Mouse (Mus musculus): ENCODE measurements at regions not wholly inside any gene's neighbourhood (a gene's known extent, or its start where the extent isn't known, plus 50 kb on each side); places are given as distances from the start of the nearest gene placed in this dataset.

GRCm38 (mm10) chr14:73878267-73878666 lies 217.2 kb downstream of the Gm21750 start:
- no peaks in the 10 kb centered on the region for H3K36me3 ChIP-seq
- H3K9ac ChIP-seq: no peak overlapping the region
- WGBS: 74% methylated on average over 1 of the region's 1 CpGs
- H3K4me3 ChIP-seq (replicated peaks): no peak overlapping the region
- no peaks in the 10 kb centered on the region for H3K27me3 ChIP-seq
- H3K4me2 ChIP-seq (replicated peaks): no peak overlapping the region
- ATAC-seq (ENCODE audit: insufficient number of reproducible peaks, low FRiP score, low TSS enrichment, low read depth): no peak
- H3K9me3 ChIP-seq (replicated peaks): no peaks in the 10 kb centered on the region
- H3K27ac ChIP-seq (replicated peaks): no peak overlapping the region
- no peaks in the 10 kb centered on the region for H3K4me1 ChIP-seq

DNA sequence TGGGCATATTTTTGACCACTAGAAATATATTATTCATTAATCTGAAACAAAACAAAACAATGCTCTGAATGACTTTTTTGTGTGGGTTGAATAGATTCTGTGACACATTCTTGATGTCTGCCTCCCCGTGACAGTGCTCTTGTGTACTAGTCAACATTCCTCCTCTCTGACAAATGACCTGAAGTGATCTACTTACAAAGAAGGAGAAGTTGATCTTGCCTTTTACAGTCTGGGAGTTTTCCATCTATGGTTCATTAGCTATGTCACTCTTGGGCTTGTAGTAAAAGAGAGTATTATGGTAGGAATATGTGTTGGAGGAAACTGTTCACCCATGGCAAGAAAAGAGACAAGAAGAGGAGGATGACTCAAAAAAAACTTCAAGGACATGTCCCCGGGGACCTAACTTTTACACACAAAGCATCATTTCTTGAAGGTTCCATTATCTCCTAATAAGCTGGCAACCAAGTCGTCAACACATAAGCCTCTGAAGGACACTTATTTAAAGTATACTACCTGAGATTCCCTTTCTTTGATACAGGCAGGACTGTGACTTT lies 217.9 kb downstream of the Gm21750 start:
- WGBS: 75% methylated on average over 3 of the region's 3 CpGs
- H3K4me3 ChIP-seq (replicated peaks): no peak overlapping the region
- no peaks in the 10 kb centered on the region for H3K27me3 ChIP-seq
- H3K27ac ChIP-seq (replicated peaks): no peak overlapping the region
- H3K9ac ChIP-seq: no peak overlapping the region
- ATAC-seq (ENCODE audit: insufficient number of reproducible peaks, low FRiP score, low TSS enrichment, low read depth): no peak
- no peaks in the 10 kb centered on the region for H3K4me1 ChIP-seq
- no peaks in the 10 kb centered on the region for H3K9me3 ChIP-seq (replicated peaks)
- no peaks in the 10 kb centered on the region for H3K36me3 ChIP-seq
- H3K4me2 ChIP-seq (replicated peaks): no peak overlapping the region

DNA sequence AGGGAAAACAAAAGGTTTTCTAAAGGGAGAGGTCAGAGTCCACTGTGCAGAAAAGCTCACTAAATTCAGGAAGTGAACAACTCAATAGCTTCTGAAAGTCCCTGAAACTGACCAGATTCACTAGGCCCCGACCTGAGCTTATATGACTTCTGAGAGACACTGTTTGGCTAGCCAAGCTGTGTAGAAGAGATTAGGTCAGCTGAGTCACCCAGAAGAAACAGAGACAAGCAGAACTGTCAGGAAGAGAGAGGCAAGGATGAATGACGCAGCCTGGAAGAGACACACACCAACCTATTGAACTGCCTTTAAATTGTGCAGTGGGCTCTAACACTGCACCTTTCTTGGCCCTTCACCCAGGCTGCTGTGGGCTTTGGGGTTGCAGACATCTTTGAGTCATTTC lies 230.4 kb downstream of the Gm21750 start:
- H3K9ac ChIP-seq: no peak overlapping the region
- WGBS: 86% methylated on average over 2 of the region's 2 CpGs
- no peaks in the 10 kb centered on the region for H3K27me3 ChIP-seq
- ATAC-seq (ENCODE audit: insufficient number of reproducible peaks, low FRiP score, low TSS enrichment, low read depth): no peak
- H3K9me3 ChIP-seq (replicated peaks): no peaks in the 10 kb centered on the region
- no peak overlapping the region for H3K4me3 ChIP-seq (replicated peaks)
- H3K36me3 ChIP-seq: no peaks in the 10 kb centered on the region
- H3K4me1 ChIP-seq: no peaks in the 10 kb centered on the region
- H3K4me2 ChIP-seq (replicated peaks): no peak overlapping the region
- no peak overlapping the region for H3K27ac ChIP-seq (replicated peaks)

DNA sequence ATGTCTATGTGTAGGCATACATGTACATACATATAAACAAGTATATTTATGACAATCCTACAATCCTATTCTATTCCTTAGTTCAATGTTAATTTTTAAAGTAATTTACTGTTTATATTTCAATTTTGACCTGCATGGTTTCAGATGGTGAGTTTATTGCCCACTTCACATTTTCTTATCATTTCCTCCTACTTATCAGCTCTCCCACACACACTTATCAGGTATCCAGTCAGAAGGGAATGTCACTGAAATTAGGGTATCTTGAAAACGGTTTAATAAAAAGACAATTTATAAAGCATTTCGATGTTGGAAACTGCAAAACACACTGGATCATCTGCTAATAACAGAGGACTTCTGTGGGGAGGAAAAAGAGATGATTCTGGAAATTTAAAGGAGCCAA lies 233.8 kb downstream of the Gm21750 start:
- no peaks in the 10 kb centered on the region for H3K4me1 ChIP-seq
- no peaks in the 10 kb centered on the region for H3K36me3 ChIP-seq
- no peak for ATAC-seq (ENCODE audit: insufficient number of reproducible peaks, low FRiP score, low TSS enrichment, low read depth)
- H3K4me3 ChIP-seq (replicated peaks): no peak overlapping the region
- no peak overlapping the region for H3K27ac ChIP-seq (replicated peaks)
- no peak overlapping the region for H3K4me2 ChIP-seq (replicated peaks)
- WGBS: 77% methylated on average over 2 of the region's 2 CpGs
- no peaks in the 10 kb centered on the region for H3K27me3 ChIP-seq
- H3K9me3 ChIP-seq (replicated peaks): no peaks in the 10 kb centered on the region
- no peak overlapping the region for H3K9ac ChIP-seq

DNA sequence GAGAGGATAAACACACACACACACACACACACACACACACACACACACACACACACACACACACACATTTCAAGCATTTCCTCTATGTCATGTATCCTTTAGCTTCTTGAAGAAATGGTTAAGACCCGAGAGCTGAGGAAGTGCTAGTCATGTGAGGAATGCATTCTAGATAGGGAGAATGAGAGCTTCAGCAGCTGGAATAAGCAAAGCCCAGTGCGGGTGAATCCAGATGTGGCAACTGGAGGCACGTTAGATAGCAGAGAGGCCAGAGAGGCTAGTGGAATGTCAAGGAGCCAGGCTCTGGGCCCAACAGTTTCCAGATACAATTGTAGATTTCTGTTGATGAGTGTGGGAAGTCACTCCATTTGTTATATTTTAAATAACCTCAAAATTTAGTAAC lies 234.2 kb downstream of the Gm21750 start:
- 50% methylated on average over 3 of the region's 3 CpGs for WGBS

DNA sequence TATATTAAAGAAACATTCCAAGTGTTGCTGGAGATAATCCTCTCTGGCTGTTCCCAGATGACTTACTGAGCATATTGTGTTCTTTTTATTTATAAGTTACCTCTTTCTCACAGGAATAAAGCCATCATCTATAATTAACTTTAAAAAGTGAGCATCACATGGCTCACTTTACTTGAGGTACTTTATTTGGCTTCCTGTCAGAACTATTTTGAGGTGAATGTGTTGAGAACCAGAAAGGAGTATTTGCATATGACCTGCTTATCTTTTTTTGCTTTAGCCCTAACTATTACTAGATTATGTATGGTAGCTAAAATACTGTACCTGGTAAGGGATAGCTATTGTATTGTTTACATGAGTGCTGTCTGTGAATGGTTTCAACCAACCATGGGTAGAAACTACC lies 238.1 kb downstream of the Gm21750 start:
- Histone ChIP-seq H3K9me3 (replicated peaks) (no peaks in the 10 kb centered on the region), H3K4me1 (no peaks in the 10 kb centered on the region), H3K9ac (no peak overlapping the region), H3K27ac (replicated peaks) (no peak overlapping the region), H3K4me3 (replicated peaks) (no peak overlapping the region), H3K4me2 (replicated peaks) (no peak overlapping the region), H3K36me3 (no peaks in the 10 kb centered on the region), H3K27me3 (no peaks in the 10 kb centered on the region)
- no peak for ATAC-seq (ENCODE audit: insufficient number of reproducible peaks, low FRiP score, low TSS enrichment, low read depth)

More for the DNA sequence above, 234.2 kb downstream of the Gm21750 start:
- Histone ChIP-seq H3K9ac (no peak overlapping the region), H3K4me2 (replicated peaks) (no peak overlapping the region), H3K27me3 (no peaks in the 10 kb centered on the region), H3K4me3 (replicated peaks) (no peak overlapping the region), H3K9me3 (replicated peaks) (no peaks in the 10 kb centered on the region), H3K36me3 (no peaks in the 10 kb centered on the region), H3K27ac (replicated peaks) (no peak overlapping the region), H3K4me1 (no peaks in the 10 kb centered on the region)
- ATAC-seq (ENCODE audit: insufficient number of reproducible peaks, low FRiP score, low TSS enrichment, low read depth): no peak

GRCm38 (mm10) chr14:73902085-73902713 lies 241.2 kb downstream of the Gm21750 start:
- no peaks in the 10 kb centered on the region for H3K27me3 ChIP-seq
- no peak overlapping the region for H3K9ac ChIP-seq
- no peak overlapping the region for H3K4me3 ChIP-seq (replicated peaks)
- WGBS: 84% methylated on average over 6 of the region's 6 CpGs
- H3K36me3 ChIP-seq: no peaks in the 10 kb centered on the region
- no peaks in the 10 kb centered on the region for H3K9me3 ChIP-seq (replicated peaks)
- H3K27ac ChIP-seq (replicated peaks): no peak overlapping the region
- no peaks in the 10 kb centered on the region for H3K4me1 ChIP-seq
- H3K4me2 ChIP-seq (replicated peaks): no peak overlapping the region
- ATAC-seq (ENCODE audit: insufficient number of reproducible peaks, low FRiP score, low TSS enrichment, low read depth): no peak

DNA sequence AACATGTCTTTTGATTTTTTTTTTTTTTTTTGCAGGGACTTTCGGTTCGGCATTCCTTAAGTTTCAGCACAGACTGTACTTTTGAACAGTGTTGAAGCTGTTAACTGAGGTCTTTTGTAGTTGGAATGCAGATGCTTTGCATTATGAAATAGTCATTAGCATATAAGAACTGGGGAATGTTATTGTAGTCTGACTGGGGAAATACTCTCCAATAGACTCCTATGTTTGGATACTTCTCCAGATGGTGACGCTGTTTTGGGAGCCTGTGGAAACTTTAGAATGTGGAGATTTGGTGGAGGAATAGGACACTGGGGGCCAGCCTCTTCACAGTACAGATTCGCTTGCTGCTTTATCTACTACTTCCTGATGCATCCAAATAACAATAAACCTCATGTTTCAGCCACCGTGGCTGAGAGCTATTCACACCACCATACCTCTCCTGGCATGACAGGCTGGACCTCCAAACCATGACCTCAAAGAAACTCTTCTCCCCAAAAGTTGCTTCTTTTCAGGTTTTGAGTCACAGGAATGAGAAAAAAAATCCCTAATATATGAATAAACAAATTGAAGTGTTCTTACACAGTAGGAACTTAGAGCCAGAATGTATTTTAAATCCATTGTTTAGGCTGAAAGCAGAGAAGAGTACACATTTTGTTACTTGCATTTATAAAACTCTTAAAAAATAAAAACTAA lies 252.9 kb downstream of the Gm21750 start:
- 34% methylated on average over 5 of the region's 5 CpGs for WGBS
- Histone ChIP-seq H3K36me3 (no peaks in the 10 kb centered on the region), H3K9me3 (replicated peaks) (no peaks in the 10 kb centered on the region), H3K27me3 (no peaks in the 10 kb centered on the region), H3K4me3 (replicated peaks) (0 out of 2 replicates have a peak overlapping the region, but pooled peaks have one; percentile 6), H3K27ac (replicated peaks) (no peak overlapping the region), H3K9ac (no peak overlapping the region), H3K4me2 (replicated peaks) (0 out of 2 replicates have a peak overlapping the region, but pooled peaks have one; percentile 8), H3K4me1 (no peaks in the 10 kb centered on the region)
- no peak for ATAC-seq (ENCODE audit: insufficient number of reproducible peaks, low FRiP score, low TSS enrichment, low read depth)

- H3K36me3 ChIP-seq: no peaks in the 10 kb centered on the region
- no peaks in the 10 kb centered on the region for H3K4me1 ChIP-seq
- H3K27me3 ChIP-seq: no peaks in the 10 kb centered on the region
- no peaks in the 10 kb centered on the region for H3K9me3 ChIP-seq (replicated peaks)
- no peak overlapping the region for H3K4me3 ChIP-seq (replicated peaks)
- no peak overlapping the region for H3K27ac ChIP-seq (replicated peaks)
- ATAC-seq (ENCODE audit: insufficient number of reproducible peaks, low FRiP score, low TSS enrichment, low read depth): no peak
- no peak overlapping the region for H3K4me2 ChIP-seq (replicated peaks)
- no peak overlapping the region for H3K9ac ChIP-seq
Measured at GRCm38 (mm10) chr14:73915990-73916389, 255.0 kb downstream of the Gm21750 start.

- WGBS: 65% methylated on average over 2 of the region's 2 CpGs
- Histone ChIP-seq H3K4me3 (replicated peaks) (no peak overlapping the region), H3K4me1 (no peaks in the 10 kb centered on the region), H3K9me3 (replicated peaks) (no peaks in the 10 kb centered on the region), H3K36me3 (no peaks in the 10 kb centered on the region), H3K27me3 (no peaks in the 10 kb centered on the region), H3K9ac (no peak overlapping the region), H3K27ac (replicated peaks) (no peak overlapping the region), H3K4me2 (replicated peaks) (no peak overlapping the region)
- ATAC-seq (ENCODE audit: insufficient number of reproducible peaks, low FRiP score, low TSS enrichment, low read depth): no peak; the same call in 1 of the 2 replicates
Measured at GRCm38 (mm10) chr14:73931095-73931494, 270.1 kb downstream of the Gm21750 start.

DNA sequence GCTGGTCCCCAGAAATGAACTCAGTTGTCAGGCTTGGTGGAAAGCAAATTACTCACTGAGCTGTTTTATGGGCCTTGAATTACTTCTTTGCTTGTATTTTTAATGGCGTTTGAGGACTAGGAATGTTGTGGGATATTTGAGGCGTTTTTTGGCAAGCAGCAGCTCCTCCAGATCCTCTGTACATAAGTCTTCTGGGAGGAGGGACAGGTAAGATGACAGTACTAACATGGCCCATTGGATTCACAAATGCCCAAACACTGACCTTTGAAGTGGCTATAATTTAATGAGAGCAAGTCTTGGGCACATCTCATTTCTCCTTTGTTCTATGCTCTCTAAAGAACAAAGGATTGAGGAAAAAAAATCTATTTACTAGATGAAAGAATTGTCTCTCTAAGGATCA lies 286.3 kb downstream of the Gm21750 start:
- ATAC-seq (ENCODE audit: insufficient number of reproducible peaks, low FRiP score, low TSS enrichment, low read depth): no peak
- Histone ChIP-seq H3K9ac (no peak overlapping the region), H3K4me3 (replicated peaks) (no peak overlapping the region), H3K36me3 (no peaks in the 10 kb centered on the region), H3K9me3 (replicated peaks) (no peaks in the 10 kb centered on the region), H3K4me1 (no peaks in the 10 kb centered on the region), H3K4me2 (replicated peaks) (no peak overlapping the region), H3K27ac (replicated peaks) (no peak overlapping the region), H3K27me3 (no peaks in the 10 kb centered on the region)
- WGBS: 66% methylated on average over 2 of the region's 2 CpGs

- ATAC-seq (ENCODE audit: insufficient number of reproducible peaks, low FRiP score, low TSS enrichment, low read depth): no peak
- Histone ChIP-seq H3K9me3 (replicated peaks) (no peaks in the 10 kb centered on the region), H3K27ac (replicated peaks) (no peak overlapping the region), H3K4me1 (no peaks in the 10 kb centered on the region), H3K4me2 (replicated peaks) (no peak overlapping the region), H3K9ac (no peak overlapping the region), H3K27me3 (no peaks in the 10 kb centered on the region), H3K36me3 (no peaks in the 10 kb centered on the region), H3K4me3 (replicated peaks) (no peak overlapping the region)
- WGBS: 53% methylated on average over 4 of the region's 4 CpGs
Measured at GRCm38 (mm10) chr14:73952511-73952910, 291.5 kb downstream of the Gm21750 start.
